Mouse (Mus musculus): ENCODE measurements around the gene Msh5. TPM values are rescaled to one million over a fixed set of nuclear protein-coding genes. Genes with fewer than 3 reads are reported as not detected.

The Msh5 gene
- 1 to 10 TPM; 1.8 to 2.5 TPM for polyA plus RNA-seq (2017; shearing (Covaris generic))

GRCm38 (mm10) chr17:35046681-35047455, at the start of gene Msh5:
Gene Msh5, minus strand, starts transcription at chr17:35046745.
- ATAC-seq, result peak; percentile 87

- ATAC-seq, result no peak
Measured at GRCm38 (mm10) chr17:35094475-35095365, 48.2 kb upstream of the Msh5 start.

GRCm38 (mm10) chr17:35092403-35093198, 46.1 kb upstream of the Msh5 start:
- ATAC-seq, result no peak

GRCm38 (mm10) chr17:35090166-35090932, 43.8 kb upstream of the Msh5 start:
- ATAC-seq, result no peak

- peak; percentile 94 for ATAC-seq
Measured at GRCm38 (mm10) chr17:35088825-35089644, 42.5 kb upstream of the Msh5 start, which contains the start of gene Abhd16a. Gene Abhd16a, plus strand, starts transcription at chr17:35089263.

GRCm38 (mm10) chr17:35088151-35088550, 41.6 kb upstream of the Msh5 start:
- ATAC-seq, result no peak

- ATAC-seq, result no peak
Measured at GRCm38 (mm10) chr17:35085208-35085865, 38.8 kb upstream of the Msh5 start, which contains the start of gene Ly6g6f. Gene Ly6g6f, minus strand, starts transcription at chr17:35085610.

GRCm38 (mm10) chr17:35083929-35084497, 37.5 kb upstream of the Msh5 start:
- no peak for ATAC-seq

- ATAC-seq, result no peak
Measured at GRCm38 (mm10) chr17:35082841-35083576, 36.5 kb upstream of the Msh5 start.

GRCm38 (mm10) chr17:35080710-35081109, 34.2 kb upstream of the Msh5 start:
- ATAC-seq, result no peak

- ATAC-seq, result no peak
Measured at GRCm38 (mm10) chr17:35080248-35080647, 33.7 kb upstream of the Msh5 start.

GRCm38 (mm10) chr17:35079778-35080177, 33.2 kb upstream of the Msh5 start:
- no peak for ATAC-seq

GRCm38 (mm10) chr17:35077786-35078233, 31.3 kb upstream of the Msh5 start, which contains the start of gene Ly6g6d:
Gene Ly6g6d, minus strand, starts transcription at chr17:35078065.
- ATAC-seq, result no peak

GRCm38 (mm10) chr17:35077285-35077684, 30.7 kb upstream of the Msh5 start:
- ATAC-seq, result no peak

GRCm38 (mm10) chr17:35076507-35077176, 30.1 kb upstream of the Msh5 start, which contains the start of gene Ly6g6e:
Gene Ly6g6e, plus strand, starts transcription at chr17:35076902.
- no peak for ATAC-seq

GRCm38 (mm10) chr17:35074097-35074496, 27.6 kb upstream of the Msh5 start:
- ATAC-seq, result no peak

- no peak for ATAC-seq
Measured at GRCm38 (mm10) chr17:35071454-35071853, 24.9 kb upstream of the Msh5 start.

GRCm38 (mm10) chr17:35070556-35071229, 24.1 kb upstream of the Msh5 start:
- no peak for ATAC-seq

Measured in CD4-positive, CD25-positive, alpha-beta regulatory T cell, adult 4 months (primary cell).